Mouse (Mus musculus) CH12F3 (cell line): ENCODE results near the gene Nfkbil1.

ENCODE experiments used
- in situ Hi-C: fragments of 300-500 bp; cut with MboI; formaldehyde crosslinking; loops from 2 replicates; pipeline ENCODE4 v1.14.3; 2020; ENCODE audit warnings: low sequenced_read_pairs

Nfkbil1 gene

DNA sequence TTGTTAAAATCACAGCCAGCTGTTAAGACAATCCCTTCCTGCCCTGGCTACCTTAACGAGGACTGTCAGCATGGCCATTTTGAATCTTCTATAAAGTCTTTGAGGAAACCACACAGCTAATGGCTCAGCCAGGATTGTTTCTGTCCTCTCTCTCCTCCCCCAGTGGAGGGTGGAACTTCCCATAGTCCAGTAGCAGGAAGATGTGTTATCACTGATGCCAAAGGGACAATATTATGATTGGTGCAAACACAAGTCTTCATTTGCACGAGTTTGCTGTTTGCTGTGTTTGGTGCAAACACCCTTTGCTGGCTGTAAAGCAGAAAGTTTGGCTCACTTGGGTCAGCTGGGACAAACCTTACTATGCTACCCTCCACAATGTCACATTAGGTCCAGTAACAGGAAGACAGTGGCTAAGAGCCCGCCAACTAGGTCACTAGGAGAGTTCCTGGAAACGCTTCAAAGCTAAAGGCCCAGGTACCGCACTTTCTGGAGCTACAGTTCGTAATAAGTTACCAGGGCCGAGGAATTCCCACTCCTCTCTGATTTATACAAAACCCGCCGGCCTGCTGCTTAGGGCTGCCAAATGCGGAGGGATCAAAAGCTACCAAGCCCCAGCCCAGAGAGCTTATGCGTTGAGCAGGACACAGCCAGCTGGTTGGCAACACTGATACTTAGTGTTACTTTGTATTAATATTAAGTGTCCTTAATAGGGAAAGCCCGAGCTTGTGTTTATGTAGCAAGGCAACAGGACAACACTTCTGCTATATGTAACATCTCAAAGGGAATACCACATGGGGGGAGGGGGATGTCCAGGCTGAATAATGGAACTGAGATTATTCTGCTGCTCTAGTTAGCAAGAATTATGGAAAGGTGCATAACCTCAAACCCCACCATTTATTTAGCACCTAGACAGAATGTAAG lies 5.1 kb upstream of the Nfkbil1 start:
- in situ Hi-C loops, result no loop called here

DNA sequence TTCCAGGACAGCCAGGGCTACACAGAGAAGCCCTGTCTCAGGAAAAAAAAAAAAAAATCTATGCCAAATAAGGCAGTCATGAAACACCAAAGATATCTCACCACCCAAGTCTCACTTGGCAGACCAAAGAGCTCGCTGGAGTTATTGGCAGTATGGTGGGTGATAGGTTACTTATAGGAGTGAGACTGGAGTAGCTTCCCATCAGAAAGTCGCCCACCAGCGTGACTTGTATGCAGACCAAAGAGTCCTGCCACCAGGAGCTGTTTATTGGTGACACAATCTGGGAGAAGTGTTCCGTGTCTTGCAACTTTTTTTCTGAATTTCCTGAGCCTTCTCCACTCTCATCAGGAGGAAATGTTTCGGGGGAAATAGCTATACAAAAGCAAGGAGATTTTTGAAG lies 4.1 kb upstream of the Nfkbil1 start:
- in situ Hi-C loops, result no loop called here

DNA sequence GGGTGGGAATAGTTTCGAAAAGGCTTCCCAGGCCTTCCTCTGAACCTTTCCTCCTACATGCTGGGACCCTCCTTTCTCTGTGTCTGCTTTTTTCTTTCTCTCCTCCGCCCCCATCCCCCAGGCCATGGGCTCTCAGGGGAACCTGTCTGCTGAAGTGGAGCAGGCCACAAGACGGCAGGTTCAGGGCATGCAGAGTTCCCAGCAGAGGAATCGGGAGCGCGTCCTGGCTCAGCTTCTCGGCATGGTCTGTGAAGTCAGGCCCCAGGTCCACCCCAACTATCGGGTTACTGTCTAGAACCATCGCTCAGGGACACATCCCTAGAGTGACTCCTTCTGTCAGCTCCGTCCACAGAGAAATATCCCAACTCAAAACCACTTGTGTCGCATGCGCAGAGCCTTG lies 1.9 kb upstream of the Nfkbil1 start:
- in situ Hi-C loops, result no loop called here

DNA sequence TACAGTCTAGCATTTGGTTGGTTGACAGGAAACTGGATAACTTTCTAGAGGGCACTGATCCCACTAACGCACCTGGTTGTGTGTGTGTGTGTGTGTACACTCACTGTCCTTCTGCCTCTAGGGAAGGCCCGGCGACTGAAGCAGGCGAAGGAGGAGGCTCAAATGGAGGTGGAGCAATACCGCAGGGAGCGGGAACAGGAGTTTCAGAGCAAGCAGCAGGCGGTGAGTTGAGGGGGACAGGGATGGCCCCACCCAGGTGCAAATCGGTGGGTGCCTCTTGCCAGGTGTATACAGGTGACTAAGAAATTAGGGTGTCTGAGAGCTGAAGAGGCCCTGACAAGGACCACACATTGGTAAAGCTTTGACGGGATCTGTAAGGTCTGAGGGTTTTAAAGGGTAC lies 1.4 kb upstream of the Nfkbil1 start:
- in situ Hi-C loops, result no loop called here

DNA sequence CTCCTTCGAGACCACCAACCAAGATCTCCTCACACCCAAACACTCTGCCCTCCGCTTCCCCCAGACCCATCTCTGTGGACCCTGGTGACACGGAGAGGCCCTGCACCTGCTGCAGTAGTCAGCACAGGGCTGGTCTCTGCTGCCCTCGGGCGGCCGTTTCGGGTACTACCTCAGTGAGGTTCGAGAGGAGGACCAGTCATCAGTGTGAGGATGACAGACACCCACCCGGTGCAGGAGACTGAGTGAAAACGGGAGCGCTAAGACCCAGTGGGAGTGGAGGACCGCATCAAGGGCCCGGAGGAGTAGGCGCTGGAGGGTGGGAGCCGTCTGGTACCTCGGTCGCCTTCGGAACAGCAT lies 776 bp upstream of the Nfkbil1 start:
- in situ Hi-C loops, result no loop called here

DNA sequence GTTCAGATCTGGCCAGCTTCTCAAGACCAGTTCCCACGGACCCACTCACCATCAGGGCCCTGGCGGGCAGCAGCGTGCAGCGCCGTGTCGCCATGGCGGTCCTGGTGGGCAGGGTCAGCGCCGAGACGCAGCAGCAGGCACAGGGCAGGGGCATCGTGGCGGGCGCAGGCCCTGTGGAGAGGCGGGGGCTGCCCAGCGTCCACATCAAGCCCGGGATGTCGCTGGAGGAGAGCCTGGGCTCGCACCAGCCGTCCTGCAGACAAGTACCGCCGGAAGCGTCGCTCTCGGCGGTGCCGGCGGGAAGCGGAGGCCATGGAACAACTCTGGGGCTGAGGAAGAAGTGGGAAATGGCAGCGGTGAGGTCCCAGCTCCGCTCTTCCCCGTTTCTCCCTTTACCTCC lies 689 bp downstream of the Nfkbil1 start:
- in situ Hi-C loops, result loop anchor here (5.0 kb wide), 1 partner anchor 68 kb away; no protein-coding TSS in a partner anchor

DNA sequence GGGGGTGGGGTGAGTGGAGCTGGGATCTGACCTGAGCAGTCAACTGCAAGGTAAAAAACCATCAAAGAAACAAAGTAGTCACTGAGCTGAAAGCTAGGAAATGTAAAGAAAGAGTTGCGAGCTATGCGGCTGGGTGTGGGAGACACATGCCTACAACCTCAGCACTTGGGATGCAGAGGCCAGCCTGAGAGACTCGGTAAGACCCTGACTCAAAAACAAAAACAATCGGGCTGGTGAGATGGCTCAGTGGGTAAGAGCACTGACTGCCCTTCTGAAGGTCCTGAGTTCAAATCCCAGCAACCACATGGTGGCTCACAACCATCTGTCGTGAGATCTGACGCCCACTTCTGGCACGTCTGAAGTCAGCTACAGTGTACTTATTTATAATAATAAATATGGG lies 1.5 kb downstream of the Nfkbil1 start:
- in situ Hi-C loops, result loop anchor here (5.0 kb wide), 1 partner anchor 67 kb away; no protein-coding TSS in a partner anchor

DNA sequence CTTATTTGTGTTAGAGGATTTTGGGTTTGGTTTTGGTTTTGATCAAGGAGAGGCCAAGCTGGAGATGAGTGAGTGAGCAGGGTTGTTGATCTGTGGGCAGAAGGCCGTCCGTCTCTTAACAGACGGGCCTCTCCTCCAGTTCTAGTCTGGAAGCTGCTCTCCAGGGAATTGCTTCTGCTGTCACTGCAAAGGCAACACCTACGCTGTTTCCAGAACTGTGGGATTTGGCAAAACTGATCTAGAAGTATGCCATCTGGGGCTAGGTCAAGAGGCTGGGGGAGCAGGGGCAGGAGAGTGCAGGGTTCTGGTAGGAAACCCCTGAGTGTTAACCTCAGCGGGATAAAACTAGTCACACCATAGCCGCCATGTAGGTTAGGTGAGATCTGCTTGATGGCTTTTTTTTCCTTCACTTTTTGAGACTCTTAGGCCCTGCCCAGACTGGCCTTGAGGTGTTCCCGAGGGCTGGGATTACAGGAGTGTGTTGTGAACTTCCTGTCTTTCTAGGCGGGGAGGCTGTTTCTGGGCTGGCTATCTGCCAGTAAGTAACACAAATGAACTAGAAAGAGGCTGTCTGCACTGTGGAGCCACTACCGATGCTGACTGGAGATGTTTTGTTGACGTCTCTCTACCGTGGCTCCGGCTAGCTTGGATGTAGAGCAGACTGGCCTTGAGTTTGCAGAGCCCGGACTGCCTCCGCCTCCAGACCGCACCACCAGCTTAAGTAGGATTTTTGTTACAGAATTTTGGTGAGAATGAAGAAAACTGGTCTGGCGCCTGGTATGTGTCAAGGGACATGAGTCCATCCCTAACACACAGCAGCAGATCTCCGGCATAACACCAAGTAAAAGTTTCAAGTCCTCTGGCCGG lies 2.2 kb downstream of the Nfkbil1 start, which contains the start of gene Atp6v1g2:
Atp6v1g2 (plus strand) TSS at position 547 of the 867 bp plus-strand sequence.
- in situ Hi-C loops, result loop anchor here (5.0 kb wide), 1 partner anchor 66 kb away; no protein-coding TSS in a partner anchor

DNA sequence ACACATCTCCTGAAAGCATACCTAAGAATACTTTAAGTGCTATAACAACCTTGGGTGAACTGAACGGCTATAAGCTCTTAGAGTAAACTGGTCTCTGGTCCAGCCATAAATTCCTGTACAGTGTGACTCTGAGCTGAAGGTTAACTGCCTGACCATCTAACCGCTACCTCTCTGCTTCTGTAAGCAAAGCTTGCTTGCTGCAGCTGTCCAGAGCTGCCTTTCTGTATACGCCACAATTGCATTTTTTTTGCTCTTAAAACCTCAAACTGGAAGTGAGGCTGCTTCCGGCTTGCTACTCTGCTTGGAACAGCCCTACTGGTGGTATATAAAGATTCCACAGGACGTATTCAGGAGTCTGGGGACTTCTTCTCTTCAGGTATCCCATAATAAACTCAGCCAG lies 2.9 kb downstream of the Nfkbil1 start:
- in situ Hi-C loops, result loop anchor here (5.0 kb wide), 1 partner anchor 65 kb away; no protein-coding TSS in a partner anchor

DNA sequence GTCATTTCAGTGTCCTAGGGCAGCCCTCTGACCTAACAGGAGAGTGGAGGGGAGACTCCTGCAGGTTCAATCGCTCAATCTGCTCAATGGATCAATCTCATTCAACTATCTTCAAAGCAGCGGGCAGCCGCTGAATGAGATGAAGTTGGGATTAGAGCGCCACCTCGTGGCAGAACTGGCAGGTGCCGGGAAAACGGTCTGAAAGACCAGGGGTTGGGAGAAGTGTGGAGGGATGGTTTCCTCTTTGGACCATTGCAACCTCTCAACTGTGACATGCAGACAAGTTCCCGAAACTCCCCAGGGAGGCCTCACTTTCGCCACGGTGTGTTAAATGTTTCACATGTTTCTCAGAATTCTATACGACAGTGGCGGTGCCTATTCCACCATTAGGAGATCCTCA lies 3.5 kb downstream of the Nfkbil1 start:
- in situ Hi-C loops, result loop anchor here (5.0 kb wide), 1 partner anchor 65 kb away; no protein-coding TSS in a partner anchor

DNA sequence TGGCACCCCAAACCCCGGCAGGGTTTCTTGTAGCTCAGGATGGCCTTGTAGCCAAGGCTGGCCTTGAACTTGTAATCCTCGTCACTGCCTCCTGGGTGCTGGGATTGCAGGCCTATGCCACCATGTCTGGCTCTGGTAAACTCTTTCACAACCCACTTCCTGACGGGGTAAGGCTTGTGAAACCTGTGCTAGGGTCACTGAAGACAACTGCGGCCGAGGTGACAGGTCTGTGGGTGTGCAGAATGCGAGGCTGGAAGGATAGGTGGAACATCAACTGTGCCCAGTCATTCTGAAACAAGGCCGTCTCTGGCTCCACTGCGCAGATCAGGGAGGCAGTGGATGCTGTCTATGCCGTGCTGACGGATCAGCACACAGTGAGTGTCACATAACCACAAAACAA lies 4.6 kb downstream of the Nfkbil1 start:
- in situ Hi-C loops, result loop anchor here (5.0 kb wide), 1 partner anchor 64 kb away; no protein-coding TSS in a partner anchor

DNA sequence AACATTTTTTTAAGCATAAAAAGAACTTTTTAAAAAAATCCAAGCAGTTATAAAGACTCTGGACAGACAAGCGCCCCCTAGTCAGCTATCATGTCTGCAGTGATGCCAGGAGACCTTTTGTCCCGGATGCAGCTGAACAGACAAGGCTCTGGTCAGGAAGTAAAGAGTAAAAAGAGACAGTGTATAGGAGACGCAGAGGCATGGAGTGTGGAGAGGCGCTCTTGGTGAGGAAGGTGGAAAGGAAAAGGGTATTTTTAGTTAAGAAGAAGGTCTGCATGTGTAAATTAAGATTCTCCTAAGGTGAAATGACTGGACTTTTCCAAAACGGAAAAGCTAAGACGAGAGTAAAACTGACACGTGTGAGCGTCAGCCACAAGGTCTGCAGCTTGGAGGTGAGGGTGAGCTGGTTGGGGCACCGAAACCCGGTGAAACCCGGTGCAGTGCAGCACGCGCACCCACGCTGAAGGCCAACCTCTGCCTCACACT lies 9.0 kb downstream of the Nfkbil1 start:
- in situ Hi-C loops, result no loop called here

DNA sequence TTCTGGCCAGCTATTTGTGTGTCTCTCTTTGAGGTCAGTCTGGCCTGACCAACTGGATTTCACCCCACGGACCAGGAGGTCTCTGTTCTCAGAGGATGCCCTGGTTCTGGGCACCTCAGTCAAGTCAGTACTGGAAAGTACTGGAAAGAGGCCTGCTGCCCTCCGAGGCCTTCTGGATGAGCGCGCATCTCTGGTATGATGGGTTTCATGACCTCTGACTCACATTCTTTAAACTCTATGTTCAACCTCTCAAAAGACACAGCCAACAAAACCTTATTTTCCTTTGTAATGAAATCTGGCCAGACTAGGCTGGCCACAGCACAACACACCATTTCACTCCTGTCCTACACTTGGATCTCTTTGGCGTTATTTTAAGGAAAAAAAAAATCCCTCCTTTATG lies 10.1 kb downstream of the Nfkbil1 start:
- in situ Hi-C loops, result no loop called here

DNA sequence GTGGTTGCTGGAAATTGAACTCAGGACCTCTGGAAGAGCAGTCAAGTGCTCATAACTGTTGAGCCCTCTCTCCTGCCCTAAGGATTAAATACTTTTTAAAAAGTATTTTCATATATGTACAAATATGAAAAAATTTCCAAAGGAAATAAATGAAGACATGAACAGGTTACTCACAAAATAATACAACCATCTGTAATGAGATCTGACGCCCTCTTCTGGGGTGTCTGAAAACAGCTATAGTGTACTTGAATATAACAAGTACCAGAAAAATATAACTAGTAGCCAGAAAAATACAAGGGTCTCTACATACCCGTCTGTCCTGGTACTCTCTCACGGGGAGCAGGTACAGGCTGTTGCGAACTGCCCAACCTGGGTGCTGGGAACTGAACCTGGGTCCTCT lies 11.0 kb downstream of the Nfkbil1 start:
- in situ Hi-C loops, result no loop called here

DNA sequence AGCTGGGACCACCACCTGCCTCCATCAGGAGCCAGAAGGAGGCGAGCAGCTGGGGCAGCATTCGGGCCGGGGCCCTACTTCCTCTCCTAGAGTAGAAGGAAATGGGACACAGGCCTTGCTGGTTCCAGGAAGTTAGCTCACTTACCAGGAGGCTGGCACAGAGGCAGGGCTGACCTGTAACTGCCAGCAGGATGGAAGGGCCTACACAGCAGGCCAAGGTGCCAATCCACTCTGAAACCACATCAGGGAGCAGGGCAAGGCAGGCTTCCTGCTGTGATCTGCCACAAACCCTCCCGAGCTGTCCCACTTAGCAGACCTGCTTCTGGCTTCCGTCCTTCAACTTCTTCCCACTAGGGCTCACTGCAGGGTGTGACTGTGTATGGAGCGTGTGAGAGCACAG lies 13.3 kb downstream of the Nfkbil1 start:
- in situ Hi-C loops, result no loop called here

DNA sequence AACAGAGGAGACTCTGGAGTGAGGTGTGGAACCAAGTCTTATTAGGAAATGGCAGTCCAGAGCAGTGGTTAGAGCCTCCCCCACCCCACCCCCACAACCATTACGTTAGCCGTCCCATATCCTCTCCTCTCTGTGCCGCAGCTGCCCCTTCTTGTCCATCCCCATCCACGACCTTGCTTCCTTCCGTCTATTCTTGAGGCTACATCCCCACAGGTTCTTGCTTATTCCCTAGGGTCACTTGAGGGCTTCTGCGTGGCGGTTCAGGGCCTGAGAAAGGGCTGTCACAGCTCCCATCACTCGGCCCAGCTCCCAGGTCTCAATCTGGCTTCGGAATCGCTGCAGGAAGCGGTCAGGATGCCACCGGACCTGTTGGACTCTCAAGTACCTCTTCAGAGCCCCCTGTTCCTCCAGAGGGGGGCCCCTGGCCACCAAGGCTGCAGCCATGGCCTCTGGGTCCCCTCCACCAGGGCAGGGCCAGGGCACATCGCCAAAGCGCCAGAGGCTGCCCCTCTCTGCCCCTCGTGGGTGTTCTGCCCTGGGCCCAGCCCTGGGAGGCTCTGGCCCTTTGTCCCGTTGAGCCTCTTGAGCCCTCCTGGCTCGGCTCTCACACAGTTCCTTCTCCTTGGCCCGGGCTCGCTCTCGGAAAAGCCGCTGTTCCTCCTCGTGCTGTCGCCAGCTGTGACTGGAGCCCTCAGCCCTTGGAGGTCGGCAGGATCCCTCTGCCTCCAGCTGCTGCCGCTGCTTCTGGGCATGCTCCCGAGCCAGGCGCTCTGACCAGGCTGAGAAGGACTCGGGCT lies 15.2 kb downstream of the Nfkbil1 start, which contains the start of gene Gm16181:
Gm16181 (plus strand) TSS at position 679 of the 797 bp plus-strand sequence.
- in situ Hi-C loops, result no loop called here

DNA sequence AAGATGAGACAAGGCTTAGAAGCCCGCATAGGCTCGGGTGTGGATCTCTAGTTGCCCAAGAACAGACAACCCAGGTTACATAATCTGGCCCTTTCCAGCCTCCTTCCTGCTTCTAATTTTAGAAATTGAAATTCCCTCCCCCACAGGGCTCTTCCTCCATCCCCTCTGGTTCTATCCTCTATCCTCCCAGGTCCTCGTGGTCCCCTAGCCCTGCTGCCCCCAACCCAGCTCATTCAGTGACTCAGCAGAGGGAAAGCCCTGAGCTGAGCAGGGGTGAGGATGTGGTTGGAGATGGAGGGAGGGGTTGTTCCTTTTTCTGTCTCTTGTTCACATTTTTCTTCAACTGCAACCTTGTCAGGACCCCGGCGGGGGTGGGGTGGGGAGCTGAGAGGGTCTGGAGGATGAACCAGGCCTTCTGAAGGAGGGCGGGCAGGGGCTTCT lies 16.0 kb downstream of the Nfkbil1 start:
- in situ Hi-C loops, result no loop called here

DNA sequence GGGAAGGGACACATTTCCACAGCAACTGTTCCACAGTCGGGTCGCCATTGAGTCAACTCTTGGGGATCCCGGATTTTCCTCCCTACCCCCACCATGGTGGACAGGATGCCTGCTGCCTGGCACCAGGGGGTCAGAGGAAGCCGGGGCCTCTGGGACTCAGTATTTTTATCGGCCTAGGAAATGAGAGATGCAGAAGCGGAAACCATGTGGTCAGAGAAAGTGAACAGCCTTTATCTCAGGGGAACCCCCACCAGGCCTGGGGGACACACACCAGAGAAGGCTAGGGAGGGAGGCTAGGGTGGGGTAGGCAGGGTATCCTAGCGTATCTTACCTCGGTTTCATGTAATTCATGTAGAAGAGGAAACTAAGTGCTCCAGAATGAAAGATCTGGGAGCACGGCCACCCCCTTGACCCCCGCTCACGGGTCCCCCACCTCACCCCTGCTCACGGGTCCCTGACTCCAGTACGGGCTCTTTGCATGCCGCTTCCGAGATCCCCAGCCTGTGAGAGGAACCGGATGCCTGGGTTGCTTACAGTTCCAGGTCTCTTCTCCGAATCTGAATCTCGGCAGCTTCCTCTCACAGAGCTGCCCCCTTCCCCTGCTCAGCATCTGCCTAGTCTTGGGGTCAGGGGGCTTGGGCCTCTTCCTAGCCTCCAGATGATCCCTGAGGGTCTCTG lies 16.9 kb downstream of the Nfkbil1 start:
- in situ Hi-C loops, result no loop called here

DNA sequence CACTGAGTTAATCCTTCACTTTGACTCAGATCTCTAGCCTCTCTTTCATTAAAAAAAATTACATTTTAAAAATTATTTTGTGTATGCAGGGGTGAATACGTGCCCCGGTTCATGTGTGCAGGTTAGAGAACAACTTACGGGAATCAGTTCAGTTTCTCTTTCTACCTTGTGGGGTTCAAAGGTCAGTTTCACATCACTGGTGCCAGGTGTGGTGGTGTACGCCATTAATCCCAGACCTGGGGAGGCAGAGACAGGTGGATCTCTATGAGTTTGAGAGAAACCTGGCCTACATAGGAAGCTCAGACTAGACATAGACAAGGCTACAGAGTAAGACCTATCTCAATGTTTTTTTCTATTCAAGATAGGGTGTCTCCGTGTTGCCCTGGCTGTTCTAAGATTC lies 22.5 kb downstream of the Nfkbil1 start:
- in situ Hi-C loops, result no loop called here

DNA sequence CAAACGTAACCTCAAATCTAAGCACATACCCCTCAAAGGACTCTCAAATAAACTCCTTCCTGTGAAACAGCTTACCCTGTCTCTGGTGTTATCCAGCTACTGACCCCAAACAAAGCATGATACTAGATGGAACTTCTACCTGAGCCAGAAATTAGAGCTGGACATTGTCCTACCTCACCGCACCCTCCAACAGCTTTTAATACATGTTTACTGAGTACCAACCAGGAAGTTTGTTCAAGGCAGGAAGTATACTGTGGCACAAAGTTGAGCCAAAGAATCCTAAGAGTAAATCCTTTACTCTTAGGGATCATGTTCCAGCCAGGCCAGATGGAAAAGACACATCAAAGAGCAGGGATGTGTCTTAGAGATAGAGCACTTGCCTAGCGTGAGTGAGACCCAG lies 25.0 kb downstream of the Nfkbil1 start:
- in situ Hi-C loops, result no loop called here
